Mouse (Mus musculus) heart, postnatal 14 days (tissue): Measurements from ENCODE around the gene Gm3512. TPM values are rescaled to one million over a fixed set of nuclear protein-coding genes. Genes with fewer than 3 reads are reported as not detected.
A peak's percentile ranks its signal among the peaks of the same experiment; 100 is the strongest.
"Not testable (repeated sequence)": the region's sequence is repeated elsewhere in the genome, so short reads cannot be mapped to it uniquely, and the experiment has no call there.

Source experiments
- DNase-seq, 2 experiments: peaks; one replicate each; pipeline ENCODE4 v3.0.0; 2021 to 2022
- intact Hi-C: fragments of 180-260 bp; cut with DNase I; formaldehyde crosslinking; loops from one replicate; pipeline ENCODE4 v1.15.1; 2025
- long read RNA-seq, 2 experiments: library from polyadenylated mRNA; stranded (forward); transcript quantifications; one replicate each; pipeline ENCODE4 v2.0.0; 2021
- total RNA-seq, 2 experiments: library from RNA; stranded (reverse); gene quantifications; 2 replicates each; pipeline ENCODE4 v1.2.3; 2021

Gm3512 gene
- under 1 TPM; 0.48 to 0.56 TPM for total RNA-seq
- long read RNA-seq, experiment 1 = 0 reads
- long read RNA-seq, experiment 2, partial matches to known transcripts = 0 of 2 reads
- long read RNA-seq, experiment 2, other reads (novel, unspliced or antisense) = 1 of 2 reads

DNA sequence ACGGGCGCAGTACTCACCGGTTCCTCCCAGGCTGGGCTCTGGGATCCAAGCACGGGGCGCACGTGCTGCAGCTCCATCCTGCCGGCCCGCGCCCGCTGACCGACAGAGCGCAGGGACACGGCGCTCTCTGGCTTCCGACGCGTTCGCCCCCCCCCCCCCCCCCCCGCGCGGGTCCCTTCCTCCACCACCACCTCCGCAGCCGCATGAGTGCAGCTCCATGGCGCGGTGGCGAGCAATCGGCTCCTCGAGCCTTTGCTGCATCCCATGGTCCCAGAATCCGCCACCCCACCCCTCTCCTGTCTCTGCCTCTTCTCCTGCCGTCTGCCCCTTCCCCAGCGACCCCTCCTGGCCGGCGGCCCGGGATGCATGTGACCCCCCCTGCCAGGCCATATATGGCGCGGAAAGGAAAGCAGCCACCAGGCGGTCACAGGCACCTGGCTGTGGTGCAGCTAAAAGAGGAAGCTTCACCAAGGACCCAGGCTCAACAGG, at the start of gene Gm3512:
Gene Gm3512, minus strand, starts transcription at position 51 of the 489 bp plus-strand sequence.
- intact Hi-C loops = not testable (repeated sequence)
- DNase-seq = peak in 1 of 2 experiments; percentile 0

DNA sequence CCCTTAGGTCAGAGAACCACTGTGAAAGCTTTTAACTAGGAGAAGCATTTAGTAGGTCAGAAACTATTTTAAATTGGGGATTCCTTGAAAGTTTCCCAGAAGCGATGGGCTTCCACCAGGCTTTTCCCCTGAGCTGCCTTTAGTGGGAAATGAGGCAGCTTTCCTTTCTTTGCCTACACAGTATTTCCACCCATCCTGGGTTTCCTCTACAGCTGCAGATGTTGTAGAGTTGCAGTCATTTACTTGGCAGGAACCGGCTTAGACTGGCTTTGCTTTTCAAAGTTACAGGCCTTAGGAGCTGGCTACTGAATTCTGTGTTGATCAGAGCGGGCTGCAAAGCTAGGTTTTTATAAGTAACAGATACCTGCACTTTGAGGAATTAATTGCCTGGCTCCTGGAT, 25.7 kb upstream of the Gm3512 start:
- DNase-seq = peak; percentile 18 to 24
- intact Hi-C loops = not testable (repeated sequence)

DNA sequence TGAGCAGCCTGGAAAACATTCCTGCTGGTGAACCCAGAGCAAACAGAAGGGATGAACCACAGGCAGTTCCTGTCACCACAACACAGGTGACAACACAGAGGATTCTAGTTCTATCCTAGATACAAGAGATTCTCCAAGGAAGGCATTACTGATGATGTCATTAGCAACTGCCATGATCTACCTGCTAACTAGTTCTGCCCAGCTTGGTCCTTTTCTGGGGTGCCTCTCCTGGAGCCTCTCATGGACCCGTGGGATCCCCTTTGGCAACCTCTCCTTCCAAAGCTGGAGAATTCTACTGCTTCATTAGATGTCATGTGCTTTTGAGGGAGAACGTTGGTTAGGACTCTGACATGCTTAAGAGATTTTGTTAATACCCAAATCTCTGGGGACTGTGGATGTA, 20.1 kb upstream of the Gm3512 start, which contains the start of gene Gm16434:
Gene Gm16434, minus strand, starts transcription at position 101 of the 400 bp plus-strand sequence.
- intact Hi-C loops = not testable (repeated sequence)

DNA sequence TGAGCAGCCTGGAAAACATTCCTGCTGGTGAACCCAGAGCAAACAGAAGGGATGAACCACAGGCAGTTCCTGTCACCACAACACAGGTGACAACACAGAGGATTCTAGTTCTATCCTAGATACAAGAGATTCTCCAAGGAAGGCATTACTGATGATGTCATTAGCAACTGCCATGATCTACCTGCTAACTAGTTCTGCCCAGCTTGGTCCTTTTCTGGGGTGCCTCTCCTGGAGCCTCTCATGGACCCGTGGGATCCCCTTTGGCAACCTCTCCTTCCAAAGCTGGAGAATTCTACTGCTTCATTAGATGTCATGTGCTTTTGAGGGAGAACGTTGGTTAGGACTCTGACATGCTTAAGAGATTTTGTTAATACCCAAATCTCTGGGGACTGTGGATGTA, 49.0 kb downstream of the Gm3512 start, which contains the start of gene Gm6676:
Gene Gm6676, minus strand, starts transcription at position 101 of the 400 bp plus-strand sequence.
- DNase-seq, intact Hi-C loops: not testable (repeated sequence)

More for the DNA sequence above, 20.1 kb upstream of the Gm3512 start, which contains the start of gene Gm16434:
- DNase-seq = not testable (repeated sequence)

DNA sequence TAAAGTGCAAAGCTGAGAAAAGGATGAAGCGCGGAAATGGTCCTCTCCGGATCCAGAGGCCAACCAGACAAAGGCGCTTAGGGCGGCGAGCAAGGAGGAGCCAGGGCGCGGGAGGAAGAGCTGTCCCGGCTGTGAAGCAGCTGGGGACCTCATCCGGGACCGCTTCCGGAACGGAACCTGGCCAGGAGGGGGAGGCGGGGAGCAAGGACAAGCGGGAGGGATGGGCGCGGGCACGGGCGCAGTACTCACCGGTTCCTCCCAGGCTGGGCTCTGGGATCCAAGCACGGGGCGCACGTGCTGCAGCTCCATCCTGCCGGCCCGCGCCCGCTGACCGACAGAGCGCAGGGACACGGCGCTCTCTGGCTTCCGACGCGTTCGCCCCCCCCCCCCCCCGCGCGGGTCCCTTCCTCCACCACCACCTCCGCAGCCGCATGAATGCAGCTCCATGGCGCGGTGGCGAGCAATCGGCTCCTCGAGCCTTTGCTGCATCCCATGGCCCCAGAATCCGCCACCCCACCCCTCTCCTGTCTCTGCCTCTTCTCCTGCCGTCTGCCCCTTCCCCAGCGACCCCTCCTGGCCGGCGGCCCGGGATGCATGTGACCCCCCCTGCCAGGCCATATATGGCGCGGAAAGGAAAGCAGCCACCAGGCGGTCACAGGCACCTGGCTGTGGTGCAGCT, 69.1 kb downstream of the Gm3512 start:
- peak; percentile 1 to 4 for DNase-seq
- intact Hi-C loops = not testable (repeated sequence)

Other genes with a start within 250 kb of the Gm3512 start
- not detected for gene Gm6356, start 200.7 kb downstream of the Gm3512 start, total RNA-seq
- under 1 TPM; 0.24 to 0.33 TPM for gene Gm10406, start 147.1 kb downstream of the Gm3512 start, total RNA-seq
- gene Gm3685, start 129.6 kb downstream of the Gm3512 start, total RNA-seq = not detected
- gene Gm3696, start 73.9 kb downstream of the Gm3512 start, total RNA-seq = under 1 TPM in 1 of 2 experiments, not detected in 1; 0.32 TPM
- not detected for gene Gm6676, start 49.1 kb downstream of the Gm3512 start, total RNA-seq
- not detected for gene Gm16434, start 20.0 kb upstream of the Gm3512 start, total RNA-seq
- not detected for gene Gm3727, start 90.2 kb upstream of the Gm3512 start, total RNA-seq
- gene Gm3739, start 140.5 kb upstream of the Gm3512 start, total RNA-seq = under 1 TPM; 0.26 to 0.37 TPM
- gene Gm5797, start 157.9 kb upstream of the Gm3512 start, total RNA-seq = not detected
- not detected for gene Gm8374, start 190.6 kb upstream of the Gm3512 start, total RNA-seq